Mouse (Mus musculus) hindbrain, embryonic 11.5 days (tissue): ENCODE data around the gene Hist4h4. TPM values are rescaled to one million over a fixed set of nuclear protein-coding genes. Genes with fewer than 3 reads are reported as not detected.
A peak's percentile ranks its signal among the peaks of the same experiment; 100 is the strongest.

Source experiments
- ATAC-seq: fragments of 200-750 bp; cut with Nextera tagmentation; 2 replicates; pipeline ENCODE4 v1.8.0; 2017; ENCODE audit warnings: mild to moderate bottlenecking, moderate TSS enrichment, moderate library complexity; ENCODE audit not compliant: low FRiP score
- DNase-seq: peaks from one replicate; pipeline ENCODE4 v3.0.0-alpha.2; 2015; ENCODE audit warnings: low spot score
- H3K27ac ChIP-seq: fragments of 300-500 bp; sonication (generic); 2 replicates; pipeline ENCODE4 v1.5.1; 2014; ENCODE audit warnings: mild to moderate bottlenecking, low read depth, low read length
- H3K27me3 ChIP-seq: fragments of 300-500 bp; sonication (generic); 2 replicates; pipeline ENCODE4 v1.6.1; 2014; ENCODE audit warnings: mild to moderate bottlenecking, low read length, moderate library complexity, mixed read lengths; ENCODE audit not compliant: control insufficient read depth, insufficient read depth
- H3K36me3 ChIP-seq: fragments of 300-500 bp; sonication (generic); 2 replicates; pipeline ENCODE4 v1.6.1; 2014; ENCODE audit warnings: mild to moderate bottlenecking, low read length, moderate library complexity, mixed read lengths; ENCODE audit not compliant: control insufficient read depth, insufficient read depth
- H3K4me1 ChIP-seq: fragments of 300-500 bp; sonication (generic); replicated peaks from 2 replicates; pipeline ENCODE4 v1.6.1; 2014; ENCODE audit warnings: low read length, mixed read lengths; ENCODE audit not compliant: control insufficient read depth, insufficient read depth
- H3K4me2 ChIP-seq: fragments of 300-500 bp; sonication (generic); replicated peaks from 2 replicates; pipeline ENCODE4 v1.6.1; 2014; ENCODE audit warnings: mild to moderate bottlenecking, low read depth, low read length
- H3K4me3 ChIP-seq: fragments of 300-500 bp; sonication (generic); 2 replicates; pipeline ENCODE4 v1.5.1; 2014; ENCODE audit warnings: low read depth, low read length
- H3K9ac ChIP-seq: fragments of 300-500 bp; sonication (generic); 2 replicates; pipeline ENCODE4 v1.6.1; 2014; ENCODE audit warnings: low read depth, low read length
- H3K9me3 ChIP-seq: fragments of 300-500 bp; sonication (generic); 2 replicates; pipeline ENCODE4 v1.6.1; 2016; ENCODE audit warnings: low read length; ENCODE audit not compliant: control insufficient read depth
- WGBS: fragments of 180-500 bp; shearing (Covaris S2); extraction: QIAGEN DNeasy Blood & Tissue Kit; methylation state at CpG from one replicate; pipeline ENCODE4 v1.1.7; 2014; 5-methylcytosine and 5-hydroxymethylcytosine counted together
- polyA plus RNA-seq: library from polyadenylated mRNA; unstranded; fragments of >200 nt; fragmentation: Nextera tagmentation; extraction: Ambion mirVana; gene quantifications from 2 replicates; pipeline ENCODE4 v1.2.1, GENCODE M21; 2014

Gene Hist4h4
- polyA plus RNA-seq, 1 experiment from 2014 or later = 0.69 TPM

DNA sequence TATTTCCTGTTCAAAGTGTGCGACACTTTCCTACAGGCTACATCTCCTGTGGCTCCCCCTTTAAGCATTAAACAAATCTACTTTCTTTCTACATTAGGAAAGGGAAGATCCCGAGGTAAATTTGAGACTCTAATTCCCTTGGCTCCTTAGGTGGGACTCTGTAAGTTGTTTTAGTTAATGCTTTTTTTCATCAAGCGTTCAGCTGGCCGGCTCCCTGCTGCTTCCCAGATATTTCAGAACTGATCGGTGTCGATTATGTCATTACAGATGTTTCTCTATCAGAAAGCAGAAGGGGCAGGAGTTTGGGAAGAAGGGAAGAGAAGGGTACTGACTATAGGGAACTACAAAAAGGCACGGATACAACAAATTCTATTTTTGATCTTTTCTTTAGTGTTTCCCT, 22.9 kb upstream of the Hist4h4 start:
- peaks cover 3% of the 10 kb centered on the region; the same call in 1 of the 2 replicates for H3K36me3 ChIP-seq
- DNase-seq (no peak), ATAC-seq (no peak)
- no peak overlapping the region for H3K27ac ChIP-seq
- peak overlapping the region; percentile 100 for H3K4me3 ChIP-seq
- no peaks in the 10 kb centered on the region for H3K9me3 ChIP-seq
- no peaks in the 10 kb centered on the region for H3K4me1 ChIP-seq
- 19% methylated on average over 7 of the region's 7 CpGs for WGBS
- peak overlapping the region; percentile 60 for H3K4me2 ChIP-seq
- peak overlapping the region; percentile 98 for H3K9ac ChIP-seq
- no peaks in the 10 kb centered on the region for H3K27me3 ChIP-seq

DNA sequence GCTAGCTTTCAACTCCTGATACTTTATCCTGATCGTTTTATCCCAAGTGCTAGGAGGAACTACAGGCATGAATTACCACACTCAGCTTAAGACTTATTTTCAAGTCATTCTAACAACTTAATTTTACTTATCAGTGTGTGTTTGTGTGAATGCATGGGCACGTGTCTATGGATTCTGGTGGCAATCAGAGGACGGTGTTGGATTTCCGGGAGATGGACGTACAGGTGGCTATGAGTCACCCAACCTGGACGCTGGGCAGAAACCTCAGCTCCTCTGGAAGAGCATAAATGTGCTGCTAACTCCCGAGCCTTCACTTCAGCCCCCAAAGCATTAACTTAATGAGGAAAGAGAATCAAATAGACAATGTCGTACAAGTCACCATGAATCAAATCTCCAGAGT, 20.8 kb upstream of the Hist4h4 start:
- DNase-seq = no peak
- 95% methylated on average over 8 of the region's 8 CpGs for WGBS
- Histone ChIP-seq H3K4me2 (no peak overlapping the region), H3K27me3 (no peaks in the 10 kb centered on the region), H3K9ac (no peak overlapping the region), H3K36me3 (peaks cover 19% of the 10 kb centered on the region), H3K4me1 (no peaks in the 10 kb centered on the region), H3K4me3 (no peak overlapping the region), H3K27ac (no peak overlapping the region), H3K9me3 (no peaks in the 10 kb centered on the region)
- ATAC-seq = no peak

DNA sequence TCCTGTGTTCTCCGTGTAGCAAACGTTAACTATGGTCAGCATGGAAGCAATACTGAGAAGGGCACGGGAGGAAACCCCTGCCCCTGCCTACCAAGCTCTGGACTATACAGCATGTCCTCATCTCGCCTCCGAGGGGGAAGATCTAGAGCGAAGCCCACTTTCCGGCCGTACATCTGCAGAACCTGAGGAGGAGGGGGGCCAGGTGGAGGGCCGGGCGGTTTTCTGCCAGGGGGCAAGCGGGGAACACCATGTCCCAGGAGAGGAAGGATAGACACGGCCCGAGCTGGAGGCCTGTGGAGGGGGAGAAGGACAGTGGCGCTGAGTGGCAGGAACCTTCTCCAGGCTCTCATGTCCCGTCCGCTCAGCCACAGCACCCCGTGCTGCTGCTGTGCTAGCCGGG, 16.9 kb upstream of the Hist4h4 start:
- DNase-seq (no peak), ATAC-seq (no peak)
- H3K36me3 ChIP-seq = peaks cover 26% of the 10 kb centered on the region

DNA sequence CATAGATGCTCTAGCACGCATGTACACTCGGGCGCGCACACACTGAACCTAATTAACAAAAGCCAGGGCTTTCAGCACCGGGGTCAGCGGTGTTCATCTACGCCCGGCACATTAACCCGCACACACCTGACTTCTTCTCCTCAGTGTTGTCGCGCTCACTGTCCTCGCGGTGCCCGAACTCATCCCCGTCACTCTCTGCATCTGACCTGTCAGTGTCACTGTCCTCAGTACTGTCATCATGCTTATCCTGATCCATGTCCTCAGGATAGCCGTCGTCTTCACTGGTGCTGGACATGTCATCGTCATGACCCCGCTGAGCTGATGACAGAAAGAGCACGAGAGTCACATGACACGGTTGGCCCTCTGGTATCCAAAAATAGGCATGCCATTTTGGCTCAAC, 16.2 kb upstream of the Hist4h4 start:
- H3K27ac ChIP-seq = no peak overlapping the region
- H3K27me3 ChIP-seq = no peaks in the 10 kb centered on the region
- H3K9me3 ChIP-seq = no peaks in the 10 kb centered on the region
- DNase-seq = no peak
- no peak overlapping the region for H3K9ac ChIP-seq
- H3K4me3 ChIP-seq = no peak overlapping the region
- H3K4me1 ChIP-seq = no peaks in the 10 kb centered on the region
- peaks cover 29% of the 10 kb centered on the region for H3K36me3 ChIP-seq
- ATAC-seq = no peak
- 95% methylated on average over 21 of the region's 21 CpGs for WGBS
- H3K4me2 ChIP-seq = no peak overlapping the region

More for the DNA sequence above, 16.9 kb upstream of the Hist4h4 start:
- no peak overlapping the region for H3K4me2 ChIP-seq
- WGBS = 94% methylated on average over 18 of the region's 18 CpGs
- H3K4me1 ChIP-seq = no peaks in the 10 kb centered on the region
- H3K27me3 ChIP-seq = no peaks in the 10 kb centered on the region
- H3K9ac ChIP-seq = no peak overlapping the region
- no peak overlapping the region for H3K27ac ChIP-seq
- no peaks in the 10 kb centered on the region for H3K9me3 ChIP-seq
- no peak overlapping the region for H3K4me3 ChIP-seq

DNA sequence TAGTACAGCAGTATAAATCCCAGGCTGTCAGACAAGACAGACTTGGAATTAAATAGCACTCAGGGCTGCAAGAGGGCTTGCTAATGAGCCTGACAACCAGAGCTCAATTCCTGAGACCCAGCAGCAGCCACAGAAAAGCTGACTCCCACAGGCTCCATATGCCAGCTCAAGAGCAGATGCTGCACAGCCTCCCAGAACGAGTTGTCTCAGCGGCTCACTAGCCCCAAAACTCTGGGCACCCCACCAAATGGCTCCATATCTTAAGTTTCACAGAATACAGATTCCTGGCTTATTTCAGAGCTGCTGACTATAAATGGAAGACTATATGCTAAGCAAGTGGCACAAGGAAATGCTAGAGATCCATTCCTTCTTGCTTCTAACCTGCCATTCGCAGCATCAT, 13.3 kb upstream of the Hist4h4 start:
- DNase-seq (no peak), ATAC-seq (no peak)
- no peak overlapping the region for H3K4me3 ChIP-seq
- peaks cover 31% of the 10 kb centered on the region for H3K36me3 ChIP-seq
- no peak overlapping the region for H3K9ac ChIP-seq
- no peaks in the 10 kb centered on the region for H3K9me3 ChIP-seq
- 91% methylated on average over 3 of the region's 3 CpGs for WGBS
- no peaks in the 10 kb centered on the region for H3K4me1 ChIP-seq
- no peak overlapping the region for H3K27ac ChIP-seq
- no peak overlapping the region for H3K4me2 ChIP-seq
- no peaks in the 10 kb centered on the region for H3K27me3 ChIP-seq

DNA sequence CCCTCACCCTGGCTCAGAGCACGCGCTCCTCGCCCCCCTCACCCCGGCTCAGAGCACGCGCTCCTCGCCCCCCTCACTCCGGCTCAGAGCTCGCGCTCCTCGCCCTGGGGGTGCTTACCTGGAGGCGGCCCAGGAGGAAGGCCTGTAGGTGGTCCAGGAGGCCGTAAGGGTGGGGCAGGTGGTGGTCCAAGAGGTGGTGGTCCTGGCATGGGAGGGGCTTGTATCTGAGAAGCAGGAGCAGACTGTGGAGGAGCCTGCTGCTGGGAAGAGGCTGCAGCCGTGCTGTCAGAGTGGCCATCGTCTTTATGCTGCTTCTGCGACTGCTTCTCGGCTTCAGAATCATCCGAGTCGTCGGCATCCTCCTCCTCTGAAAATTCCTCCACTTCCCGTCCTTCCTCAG, 12.6 kb upstream of the Hist4h4 start:
- no peaks in the 10 kb centered on the region for H3K9me3 ChIP-seq
- H3K27me3 ChIP-seq = no peaks in the 10 kb centered on the region
- no peak overlapping the region for H3K4me2 ChIP-seq
- no peak for DNase-seq
- 95% methylated on average over 21 of the region's 21 CpGs for WGBS
- H3K4me3 ChIP-seq = no peak overlapping the region
- H3K27ac ChIP-seq = no peak overlapping the region
- H3K9ac ChIP-seq = no peak overlapping the region
- ATAC-seq = no peak
- peaks cover 27% of the 10 kb centered on the region for H3K36me3 ChIP-seq
- H3K4me1 ChIP-seq = no peaks in the 10 kb centered on the region

DNA sequence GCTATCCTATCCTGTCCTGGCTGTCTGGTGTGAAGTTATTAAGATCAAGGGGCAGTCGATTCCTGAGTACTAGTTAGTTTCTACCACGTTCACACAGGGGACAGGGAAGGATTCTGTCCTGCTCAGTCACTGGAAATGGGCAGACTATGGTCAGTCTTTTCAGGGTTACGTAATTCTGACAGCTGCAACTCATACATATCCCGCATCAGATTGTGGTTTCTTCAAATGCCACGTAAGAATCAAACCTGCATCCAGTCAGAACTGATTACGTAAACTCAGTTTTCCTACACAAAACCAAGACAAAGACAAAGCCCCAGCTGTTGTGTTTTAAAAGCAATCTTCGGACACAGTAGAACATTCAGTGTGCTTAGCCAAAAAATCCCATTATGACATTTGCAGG, 11.2 kb upstream of the Hist4h4 start:
- no peak for ATAC-seq
- Histone ChIP-seq H3K4me3 (no peak overlapping the region), H3K9me3 (no peaks in the 10 kb centered on the region), H3K4me1 (no peaks in the 10 kb centered on the region), H3K4me2 (no peak overlapping the region), H3K9ac (no peak overlapping the region), H3K27me3 (no peaks in the 10 kb centered on the region), H3K36me3 (peaks cover 15% of the 10 kb centered on the region), H3K27ac (no peak overlapping the region)
- 97% methylated on average over 7 of the region's 7 CpGs for WGBS
- no peak for DNase-seq

DNA sequence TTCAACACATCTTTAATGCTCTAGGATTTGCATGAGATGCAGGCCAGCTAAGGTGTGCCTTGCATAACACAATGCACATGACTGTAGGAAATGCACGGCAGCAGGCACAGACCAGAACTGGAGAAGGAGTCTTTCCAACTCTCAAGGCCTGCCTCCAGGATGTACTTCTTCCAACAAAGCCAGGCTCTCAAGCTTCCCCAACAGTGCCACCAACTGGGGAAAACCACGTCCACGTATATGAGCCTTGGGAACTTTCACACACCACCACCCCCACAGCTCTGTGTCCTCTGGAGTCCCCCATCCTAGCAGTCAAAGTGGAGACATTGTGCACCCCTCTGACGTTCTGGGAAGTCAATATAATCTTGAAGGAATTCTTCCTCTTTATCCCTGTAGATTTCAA, 8.9 kb upstream of the Hist4h4 start:
- DNase-seq (no peak), ATAC-seq (no peak)
- Histone ChIP-seq H3K4me1 (peaks cover 3% of the 10 kb centered on the region; the same call in 1 of the 2 replicates), H3K27me3 (no peaks in the 10 kb centered on the region), H3K36me3 (peaks cover 11% of the 10 kb centered on the region), H3K9ac (no peak overlapping the region), H3K4me3 (no peak overlapping the region), H3K9me3 (no peaks in the 10 kb centered on the region), H3K4me2 (no peak overlapping the region), H3K27ac (no peak overlapping the region)
- 45% methylated on average over 4 of the region's 4 CpGs for whole genome bisulfite sequencing

DNA sequence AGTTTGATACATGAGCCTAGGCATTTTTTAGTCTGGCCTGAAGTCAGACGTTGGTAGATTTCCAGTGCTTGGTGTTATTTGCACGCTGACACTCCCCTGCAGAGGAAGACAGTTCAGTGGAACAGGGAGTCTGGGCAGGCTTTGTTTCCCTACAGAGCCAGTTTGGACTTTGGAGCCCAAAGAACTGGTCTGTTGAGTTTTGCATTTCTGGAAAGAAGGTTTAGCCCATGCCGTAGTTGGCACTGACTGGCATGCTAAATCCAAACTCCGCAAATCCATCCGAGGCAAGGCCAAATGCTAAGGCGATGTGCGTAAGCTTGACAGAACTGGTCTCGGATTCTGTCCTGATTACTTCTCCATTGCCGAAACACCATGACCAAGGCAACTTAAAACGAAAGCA, 7.0 kb upstream of the Hist4h4 start:
- 90% methylated on average over 10 of the region's 10 CpGs for WGBS
- H3K9ac ChIP-seq = no peak overlapping the region
- DNase-seq (no peak), ATAC-seq (no peak)
- H3K36me3 ChIP-seq = peaks cover 7% of the 10 kb centered on the region
- H3K27ac ChIP-seq = no peak overlapping the region
- no peak overlapping the region for H3K4me3 ChIP-seq
- peaks cover 3% of the 10 kb centered on the region; the same call in 1 of the 2 replicates for H3K4me1 ChIP-seq
- H3K9me3 ChIP-seq = no peaks in the 10 kb centered on the region
- H3K27me3 ChIP-seq = no peaks in the 10 kb centered on the region
- H3K4me2 ChIP-seq = no peak overlapping the region
